Mouse (Mus musculus) embryonic stem cell, embryonic (primary cell): ENCODE data around the gene Gm12569.

Source experiments
- CTCF ChIA-PET, 4 experiments: fragments of 300-600 bp in 2 of 4; fragments of 350-600 bp in 2 of 4; sonication (Branson Sonifier 250); formaldehyde crosslinking; loops; one replicate each; lab custom pipeline; 2022; ENCODE audit warnings: inconsistent platforms in 2 of 4; lab: Charles Lee
- POLR2A ChIA-PET, 4 experiments: fragments of 300-600 bp in 2 of 4; fragments of 350-600 bp in 2 of 4; sonication (Branson Sonifier 250); formaldehyde crosslinking; loops; one replicate each; lab custom pipeline; 2022; ENCODE audit warnings: antibody characterized with exemption in 4 of 4, inconsistent platforms in 1 of 4; lab: Charles Lee

Gene Gm12569

DNA sequence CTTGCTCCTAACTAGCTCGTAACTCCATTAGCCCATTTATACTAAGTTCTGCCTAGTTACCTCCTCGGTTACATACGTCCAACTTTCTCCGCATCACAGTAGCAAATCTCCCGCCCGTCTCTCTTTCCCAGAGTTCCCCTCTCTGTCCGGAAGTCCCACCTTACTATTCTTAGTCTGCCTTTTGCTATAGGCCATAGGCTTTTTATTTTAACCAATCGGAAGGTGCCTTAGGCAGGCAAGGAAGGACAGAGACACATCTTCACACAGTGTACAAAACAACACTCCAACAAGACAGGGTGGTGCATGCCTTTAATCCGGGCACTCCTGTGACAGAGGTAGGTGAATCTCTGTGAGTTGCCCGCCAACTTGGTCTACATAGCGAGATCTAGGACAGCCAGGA is at the start of gene Gm12569:
TSS of gene Gm12569 (plus strand) at position 166 of the 400 bp plus-strand sequence.
- POLR2A ChIA-PET = interaction anchor here in 3 of 4 experiments (0.7 to 2.3 kb wide), 23 partner anchors 9 to 631 kb away, joined by 3 to 34 read pairs (median 3); partner anchors contain the start of genes BC049762 (in 3 of the 3), Clk4 (in 2 of the 3), 0610009B22Rik (in 1 of the 3) and Hnrnpab (in 1 of the 3)
- CTCF ChIA-PET = interaction anchor here in 1 of 4 experiments (0.6 kb wide), 1 partner anchor 618 kb away, joined by 3 read pairs; the partner anchor contains the start of gene Adamts2

DNA sequence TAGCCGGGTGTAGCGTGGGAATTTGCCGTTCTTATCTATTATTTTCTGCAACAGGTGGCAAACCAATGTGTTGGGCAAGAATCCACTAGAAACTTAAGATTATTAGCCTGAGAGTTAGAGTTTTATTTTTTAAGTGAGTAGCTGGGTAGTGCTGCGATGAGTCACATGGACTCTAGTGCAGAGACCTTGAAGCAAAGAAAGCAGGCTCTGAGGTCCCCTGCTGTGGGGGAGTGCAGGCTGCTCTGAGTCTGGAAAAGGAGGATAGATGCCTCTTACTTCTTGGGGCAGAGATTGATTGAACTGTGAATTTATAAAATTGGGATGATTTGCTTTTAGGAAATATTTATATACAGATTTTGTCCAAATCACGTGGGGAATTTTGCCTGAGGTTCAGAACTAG is 17.5 kb upstream of the Gm12569 start:
- ChIA-PET POLR2A (no interaction called here), CTCF (interaction anchor here in 1 of 4 experiments (0.5 kb wide), 1 partner anchor 10 kb away, joined by 3 read pairs; no protein-coding TSS in a partner anchor)

DNA sequence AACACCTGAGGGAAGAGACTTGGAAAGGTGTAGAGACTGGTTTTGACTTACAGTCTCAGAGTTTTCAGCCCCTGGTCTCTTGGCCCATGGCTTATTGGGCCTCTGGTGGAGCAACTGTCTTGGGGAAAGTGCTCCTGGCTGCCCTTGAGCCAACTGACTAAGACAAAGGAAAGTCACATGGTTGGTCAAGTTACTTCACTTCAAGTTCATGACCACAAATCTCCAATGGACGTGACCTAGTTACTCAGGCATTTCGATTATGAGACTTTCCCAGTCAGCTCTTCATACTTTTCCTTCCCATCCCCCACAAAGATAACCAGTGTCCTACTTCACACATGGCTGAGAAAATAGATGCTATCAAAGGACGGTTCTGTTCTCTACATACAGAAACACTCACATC is 12.5 kb upstream of the Gm12569 start:
- CTCF ChIA-PET = no interaction called here

DNA sequence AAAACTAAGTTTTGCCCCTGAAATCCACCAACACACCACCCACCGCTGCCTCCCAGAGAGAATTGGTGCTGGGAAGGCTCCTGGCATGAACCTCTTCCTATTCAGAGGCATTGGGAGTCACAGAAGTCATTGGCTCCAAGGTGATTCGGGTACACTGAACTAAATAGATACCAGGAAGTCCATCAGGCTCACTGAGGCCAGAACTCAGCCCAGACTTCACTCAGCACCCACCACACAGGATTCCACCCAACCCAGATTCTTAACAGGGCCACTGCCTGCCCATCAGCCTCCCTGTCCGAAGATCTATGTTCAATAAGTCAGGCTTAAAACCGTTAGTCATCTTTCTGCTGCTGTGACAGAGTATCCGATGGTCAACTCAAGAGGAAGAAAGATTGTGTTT is 8.8 kb upstream of the Gm12569 start:
- CTCF ChIA-PET = no interaction called here

More for the DNA sequence above, 12.5 kb upstream of the Gm12569 start:
- POLR2A ChIA-PET = interaction anchor here in 1 of 4 experiments (2.4 kb wide), 1 partner anchor 11 kb away, joined by 14 read pairs; the partner anchor contains the start of gene Gm12569

DNA sequence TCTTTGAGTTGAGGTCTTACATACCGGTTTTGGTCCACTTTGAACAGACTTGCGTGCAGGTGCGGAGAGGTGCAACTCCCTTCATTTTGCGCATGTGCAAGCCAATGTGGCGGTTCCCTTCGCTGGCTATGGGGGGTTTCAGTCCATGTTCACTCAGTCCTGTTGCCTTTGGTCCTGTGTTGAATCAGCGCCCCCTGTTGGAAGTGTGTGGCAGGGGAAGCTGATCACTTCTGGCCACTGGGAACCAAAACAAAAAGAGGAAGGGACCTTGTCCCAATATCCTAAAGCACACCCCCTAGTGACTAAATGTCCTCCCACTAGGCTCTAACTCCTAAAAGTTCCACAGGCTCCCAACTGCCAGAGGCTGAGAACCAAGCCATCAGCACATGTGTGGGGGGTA is 6.3 kb upstream of the Gm12569 start:
- ChIA-PET POLR2A (interaction anchor here in 3 of 4 experiments (0.5 to 1.9 kb wide), 7 partner anchors 49 to 388 kb away, joined by 3 to 10 read pairs (median 4); partner anchors contain the start of genes BC049762 (in 2 of the 3) and Phykpl (in 1 of the 3)), CTCF (interaction anchor here in 3 of 4 experiments (0.6 to 1.9 kb wide), 15 partner anchors 9 to 326 kb away, joined by 3 to 11 read pairs (median 4); partner anchors contain the start of gene BC049762 (in 1 of the 3))

More for the DNA sequence above, 8.8 kb upstream of the Gm12569 start:
- POLR2A ChIA-PET = interaction anchor here in 1 of 4 experiments (0.6 kb wide), 1 partner anchor 8 kb away, joined by 3 read pairs; no protein-coding TSS in a partner anchor

DNA sequence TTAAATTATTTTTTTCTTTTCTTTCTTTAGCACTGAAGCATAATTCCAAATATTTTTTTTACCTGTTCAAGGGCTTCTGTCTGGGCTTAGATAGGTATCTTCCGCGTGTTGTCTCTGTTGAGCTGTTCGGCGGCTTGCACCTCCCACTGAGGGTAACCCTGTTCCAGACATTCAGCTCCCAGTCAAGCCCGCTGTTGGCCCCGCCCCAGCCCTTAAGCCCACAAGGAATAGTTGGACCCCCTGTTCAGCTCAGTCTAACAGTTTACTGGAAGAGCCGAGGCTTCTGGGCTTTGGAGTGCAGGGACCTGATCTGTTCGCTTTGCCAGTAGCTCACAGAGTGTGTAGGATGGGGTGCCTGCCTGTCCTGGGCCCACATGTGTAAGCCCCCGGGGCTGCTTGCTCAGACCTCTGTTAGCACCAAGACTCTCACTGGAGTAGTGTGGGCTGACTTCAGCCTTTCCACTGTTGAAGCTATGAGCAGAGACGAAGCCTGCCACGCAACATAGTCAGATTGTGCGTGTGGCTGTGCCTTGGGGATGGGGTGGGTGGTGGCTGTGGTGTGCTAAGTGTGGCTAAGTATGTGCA is 785 bp upstream of the Gm12569 start:
- ChIA-PET POLR2A (interaction anchor here in 3 of 4 experiments (0.6 to 2.3 kb wide), 36 partner anchors 8 to 630 kb away, joined by 3 to 34 read pairs (median 4); partner anchors contain the start of genes BC049762 (in 3 of the 3), Clk4 (in 2 of the 3), 0610009B22Rik (in 1 of the 3) and Col23a1 (in 1 of the 3)), CTCF (interaction anchor here in 2 of 4 experiments (0.6 to 1.1 kb wide), 3 partner anchors 46 to 618 kb away, joined by 3 to 4 read pairs (median 3); partner anchors contain the start of gene Adamts2 (in 1 of the 2))

DNA sequence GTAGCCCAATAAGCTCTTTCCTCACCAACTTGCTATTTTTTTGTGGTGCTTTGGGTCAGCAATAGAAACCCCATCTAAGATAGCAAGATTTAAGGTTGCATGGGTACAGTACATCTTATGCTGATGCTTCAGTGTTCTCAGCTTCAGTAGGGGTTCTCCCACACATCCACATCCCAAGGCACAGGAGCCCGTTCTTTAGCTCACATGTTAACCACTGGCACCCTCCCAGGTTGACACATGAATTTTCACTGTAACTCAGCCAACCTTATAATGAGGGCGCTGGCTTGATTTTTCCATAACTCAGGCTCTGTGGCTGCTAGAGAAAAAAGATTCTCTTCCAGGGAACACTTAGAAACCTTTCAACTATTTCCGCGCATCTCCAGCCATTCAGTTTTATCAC is 6.8 kb downstream of the Gm12569 start:
- ChIA-PET CTCF (interaction anchor here in 3 of 4 experiments (0.7 to 1.7 kb wide), 4 partner anchors 13 to 1027 kb away, joined by 4 to 10 read pairs (median 5); no protein-coding TSS in a partner anchor), POLR2A (interaction anchor here in 3 of 4 experiments (0.7 to 2.0 kb wide), 5 partner anchors 35 to 612 kb away, joined by 3 to 7 read pairs (median 4); partner anchors contain the start of genes BC049762 (in 1 of the 3) and Zfp2 (in 1 of the 3))

DNA sequence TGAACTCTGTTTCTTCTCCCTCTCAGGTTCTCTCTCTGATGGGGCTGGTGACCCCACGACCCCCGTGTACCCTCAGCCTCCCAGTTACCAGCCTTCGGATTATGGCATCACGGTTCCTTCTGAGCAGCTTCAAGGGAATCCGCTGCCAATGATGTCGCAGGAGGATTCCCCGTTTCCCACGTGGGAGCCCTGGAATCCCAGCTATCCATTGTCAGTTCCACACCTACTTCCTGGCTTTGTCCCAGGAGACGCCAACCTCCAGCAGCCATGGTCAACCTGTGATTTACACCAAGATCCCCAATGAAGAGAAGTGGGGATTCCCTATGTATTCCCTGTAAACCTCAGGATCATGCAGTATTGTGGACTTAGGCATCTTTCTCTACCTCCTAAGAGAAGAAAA is 14.4 kb downstream of the Gm12569 start:
- ChIA-PET POLR2A (interaction anchor here in 1 of 4 experiments (1.9 kb wide), 1 partner anchor 15 kb away, joined by 4 read pairs; no protein-coding TSS in a partner anchor), CTCF (no interaction called here)

DNA sequence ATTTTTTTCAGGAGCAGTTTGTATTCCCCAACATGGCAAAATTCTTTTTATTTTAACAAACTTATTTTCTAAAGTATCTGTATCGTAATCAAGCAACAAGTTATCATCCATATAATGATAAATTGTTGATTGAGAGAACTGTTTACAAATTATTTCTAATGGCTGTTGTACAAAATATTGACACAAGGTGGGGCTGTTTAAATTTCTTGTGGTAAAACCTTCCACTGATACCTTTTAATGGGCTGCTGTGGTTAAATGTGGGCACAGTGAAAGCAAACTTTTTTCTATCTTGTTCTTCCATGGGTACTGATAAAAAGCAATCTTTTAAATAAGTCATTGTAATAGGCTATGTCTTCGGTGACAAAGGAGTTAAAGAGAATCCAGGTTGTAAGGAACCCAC is 22.6 kb downstream of the Gm12569 start:
- ChIA-PET POLR2A (no interaction called here), CTCF (interaction anchor here in 1 of 4 experiments (0.6 kb wide), 1 partner anchor 266 kb away, joined by 3 read pairs; no protein-coding TSS in a partner anchor)

DNA sequence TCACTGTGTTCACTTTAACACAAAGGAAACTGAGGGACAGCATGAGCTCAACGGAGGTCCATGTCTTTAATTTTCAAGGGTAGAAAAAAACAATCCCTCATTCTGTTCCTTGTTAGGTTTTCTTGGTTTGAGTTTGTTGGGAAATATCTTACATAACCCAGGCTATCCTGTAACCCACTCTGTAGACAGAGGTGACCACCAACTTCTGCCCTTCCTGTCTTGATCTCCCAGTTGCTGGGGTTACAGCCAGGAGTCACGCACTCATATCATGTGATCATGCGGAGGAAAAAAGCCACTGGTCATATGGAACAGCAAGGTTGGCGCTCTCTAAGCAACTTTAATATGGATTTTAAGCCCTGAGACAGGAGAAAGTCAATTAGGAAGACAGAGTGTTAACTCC is 36.7 kb downstream of the Gm12569 start:
- ChIA-PET POLR2A (interaction anchor here in 1 of 4 experiments (5.9 kb wide), 1 partner anchor 7 kb away, joined by 26 read pairs; the partner anchor contains the start of gene BC049762), CTCF (no interaction called here)

DNA sequence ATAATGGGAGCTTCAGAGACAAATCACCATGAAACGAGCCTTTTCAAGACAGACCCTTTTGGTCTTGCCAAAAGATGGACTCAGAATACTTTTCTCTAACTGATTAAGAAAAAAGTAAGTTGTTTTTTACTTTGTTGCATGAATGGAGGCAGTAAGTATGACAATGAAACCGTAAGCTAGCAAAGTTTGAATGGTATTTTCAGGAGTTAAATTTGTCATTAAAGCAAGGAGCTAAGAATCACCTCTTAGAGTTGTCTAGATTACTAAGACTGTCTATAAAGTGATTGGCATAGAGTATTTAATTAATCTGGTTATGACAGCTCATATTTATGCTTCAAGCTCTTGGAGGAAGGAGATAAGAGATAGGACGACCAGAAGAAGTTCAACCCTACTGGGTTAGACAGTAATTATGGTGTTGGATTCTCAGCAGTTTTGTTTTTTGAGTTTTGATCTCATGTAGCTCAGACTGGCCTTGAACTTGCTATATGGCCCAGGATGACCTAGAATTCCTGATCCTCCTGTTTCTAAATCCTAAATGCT is 41.5 kb downstream of the Gm12569 start, which contains the start of gene Clk4:
TSS of gene Clk4 (plus strand) at position 51 of the 540 bp plus-strand sequence.
- ChIA-PET POLR2A (interaction anchor here in 3 of 4 experiments (0.5 to 6.2 kb wide), 11 partner anchors 9 to 346 kb away, joined by 3 to 48 read pairs (median 3); partner anchors contain the start of genes Gm12569 (in 2 of the 3), Phykpl (in 1 of the 3) and Zfp2 (in 1 of the 3)), CTCF (interaction anchor here in 1 of 4 experiments (0.7 kb wide), 1 partner anchor 61 kb away, joined by 4 read pairs; no protein-coding TSS in a partner anchor)

DNA sequence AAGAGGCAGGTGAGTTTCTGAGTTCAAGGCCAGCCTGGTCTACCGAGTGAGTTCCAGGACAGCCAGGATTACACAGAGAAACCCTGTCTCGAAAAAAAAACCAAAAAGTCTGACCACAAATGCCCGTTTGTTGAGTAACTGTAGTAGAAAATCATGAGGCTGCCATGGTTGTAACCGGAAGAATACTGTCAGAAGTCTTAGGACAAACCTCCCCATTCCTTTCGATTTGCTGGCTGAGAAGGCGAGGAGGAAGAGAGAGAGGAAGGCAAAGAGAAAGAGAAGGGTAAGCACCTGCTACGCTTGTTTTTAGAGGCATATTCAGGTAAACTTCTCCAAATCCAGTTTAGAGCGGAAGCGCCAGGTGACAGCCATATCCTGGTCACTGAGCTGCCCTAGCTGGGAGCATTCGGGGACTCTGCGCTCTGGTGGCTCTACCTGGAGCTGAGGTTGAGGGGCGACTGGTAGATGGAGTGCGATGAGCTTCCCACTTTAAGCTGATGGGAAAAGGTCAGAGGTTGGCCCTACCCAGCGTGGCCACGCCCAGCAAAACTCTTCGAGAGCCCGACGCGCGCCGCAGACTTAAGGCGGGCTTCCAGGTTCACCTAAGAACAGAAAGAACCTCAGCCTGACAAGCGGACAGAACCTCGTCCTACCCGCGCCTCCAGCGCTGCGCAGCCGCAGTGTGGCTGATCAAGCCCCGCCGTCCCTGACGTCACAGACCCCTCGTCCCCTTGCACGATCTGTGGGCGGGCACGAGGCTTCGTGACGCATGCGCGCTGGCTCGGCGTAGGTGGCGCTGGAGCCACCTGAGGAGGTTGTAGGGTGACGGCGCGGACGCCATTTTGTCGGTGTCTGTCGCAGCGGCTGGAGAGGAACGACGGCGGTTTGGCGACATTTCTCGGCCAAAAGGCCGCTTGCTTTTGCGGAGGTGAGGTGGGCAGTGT is 42.3 kb downstream of the Gm12569 start, which contains the start of gene BC049762:
TSS of gene BC049762 (minus strand) at position 705 of the 944 bp plus-strand sequence.
- POLR2A ChIA-PET = interaction anchor here (0.5 to 6.2 kb wide), 48 partner anchors 8 to 506 kb away, joined by 3 to 48 read pairs (median 4); partner anchors contain the start of genes Gm12569 (in 3 of the 4), 0610009B22Rik (in 2 of the 4), Col23a1 (in 2 of the 4) and Hnrnpab (in 2 of the 4)
- CTCF ChIA-PET = interaction anchor here in 2 of 4 experiments (0.7 to 1.8 kb wide), 6 partner anchors 27 to 323 kb away, joined by 3 to 11 read pairs (median 6); partner anchors contain the start of gene Col23a1 (in 2 of the 2)

DNA sequence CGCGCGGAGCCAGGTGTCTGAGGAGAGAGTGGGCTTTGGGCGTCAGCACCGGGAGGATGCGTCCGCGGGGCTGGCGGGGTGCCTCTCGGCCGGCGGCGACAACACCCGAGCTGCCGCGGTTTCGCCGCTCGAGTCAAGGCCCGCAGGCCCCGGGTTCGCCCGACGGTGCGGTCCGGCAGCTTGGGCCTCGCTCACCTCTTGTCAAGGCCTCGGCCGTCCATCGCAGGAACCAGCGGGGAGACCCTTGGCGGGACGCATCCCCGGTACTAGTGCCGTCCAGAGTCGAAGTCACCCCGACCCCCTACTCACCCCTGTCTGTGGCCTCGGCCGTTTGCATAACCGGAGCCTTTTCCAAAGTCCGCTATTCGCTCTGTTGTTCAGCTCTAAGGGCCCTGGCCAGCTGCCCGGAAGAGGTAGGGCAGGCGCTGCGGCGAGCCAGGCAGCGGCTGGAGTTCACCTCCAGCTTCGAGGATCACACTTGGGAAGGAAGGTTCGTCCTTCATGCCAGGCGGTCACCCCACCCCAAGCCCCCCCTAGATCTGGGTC is 43.1 kb downstream of the Gm12569 start:
- CTCF ChIA-PET = interaction anchor here (0.6 to 2.5 kb wide), 11 partner anchors 26 to 377 kb away, joined by 3 to 11 read pairs (median 5); partner anchors contain the start of gene Col23a1 (in 3 of the 4)
- POLR2A ChIA-PET = interaction anchor here in 3 of 4 experiments (0.6 to 6.2 kb wide), 49 partner anchors 9 to 505 kb away, joined by 3 to 48 read pairs (median 4); partner anchors contain the start of genes Gm12569 (in 3 of the 3), Col23a1 (in 2 of the 3), Hnrnpab (in 2 of the 3) and Phykpl (in 2 of the 3)

DNA sequence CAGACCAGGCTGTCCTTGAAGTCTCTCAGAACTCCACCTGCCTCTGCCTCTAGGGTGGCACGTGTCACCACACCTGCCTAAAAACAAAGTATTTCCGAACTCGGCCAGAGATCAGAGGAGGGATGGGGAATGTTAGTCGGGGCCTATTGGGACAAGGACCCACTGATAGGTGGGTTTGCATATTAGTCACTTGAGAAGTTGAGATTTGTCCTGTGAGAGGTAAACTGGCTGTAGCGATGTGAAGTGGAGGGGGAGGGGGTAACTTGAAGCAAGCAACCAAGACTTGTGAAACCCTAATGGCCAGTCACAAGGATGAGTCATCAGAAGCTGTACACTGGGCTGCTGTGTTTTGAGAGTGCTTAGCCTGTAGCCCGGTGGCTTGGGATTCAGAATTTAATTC is 44.1 kb downstream of the Gm12569 start:
- CTCF ChIA-PET = interaction anchor here (0.6 to 2.5 kb wide), 9 partner anchors 25 to 1924 kb away, joined by 3 to 11 read pairs (median 5); partner anchors contain the start of gene Col23a1 (in 2 of the 4)
- POLR2A ChIA-PET = interaction anchor here (0.6 to 6.2 kb wide), 42 partner anchors 9 to 953 kb away, joined by 3 to 48 read pairs (median 5); partner anchors contain the start of genes Col23a1 (in 2 of the 4), Gm12569 (in 2 of the 4), Zfp2 (in 2 of the 4) and 0610009B22Rik (in 1 of the 4)

DNA sequence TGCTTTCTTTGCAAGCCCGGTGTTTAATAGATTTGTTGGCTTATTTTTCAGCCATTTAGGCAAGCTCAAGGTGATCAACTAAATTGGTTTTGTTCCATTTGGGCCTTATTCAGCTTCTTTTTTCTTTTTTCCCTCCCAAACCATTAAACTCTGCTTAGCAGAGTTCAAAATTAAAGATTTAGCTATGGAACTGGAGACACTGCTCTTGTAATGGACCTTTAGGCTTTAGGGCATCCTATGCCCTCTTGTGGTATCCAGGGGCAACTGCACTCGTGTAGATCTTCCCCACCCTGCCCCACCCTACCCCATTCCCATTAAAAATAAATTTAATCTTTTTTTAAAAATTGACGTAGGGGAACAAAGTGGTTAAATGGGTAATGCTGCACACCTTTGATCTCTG is 45.1 kb downstream of the Gm12569 start:
- CTCF ChIA-PET = interaction anchor here (0.8 to 2.5 kb wide), 10 partner anchors 9 to 350 kb away, joined by 3 to 12 read pairs (median 4); partner anchors contain the start of genes Col23a1 (in 1 of the 4) and Zfp2 (in 1 of the 4)
- POLR2A ChIA-PET = interaction anchor here in 3 of 4 experiments (0.7 to 6.2 kb wide), 23 partner anchors 9 to 438 kb away, joined by 3 to 48 read pairs (median 5); partner anchors contain the start of genes Gm12569 (in 2 of the 3), Hnrnpab (in 2 of the 3), Col23a1 (in 1 of the 3) and Zfp2 (in 1 of the 3)
